Mouse (Mus musculus) spleen, adult 2 months (tissue): ENCODE data around the gene Cwh43. TPM values are rescaled to one million over a fixed set of nuclear protein-coding genes. Genes with fewer than 3 reads are reported as not detected.

Experiments
- DNase-seq, 2 experiments: peaks; one replicate each; pipeline versions ENCODE4 v3.0.0 to v3.0.0-alpha.2; 2012 to 2021; ENCODE audit warnings: low spot score in 2 of 2, low read depth in 1 of 2
- H3K27ac ChIP-seq: fragments of 200-500 bp; 2 replicates; pipeline ENCODE4 v1.5.1; 2012; ENCODE audit warnings: low read length, inconsistent platforms; ENCODE audit not compliant: insufficient read depth
- H3K27me3 ChIP-seq: fragments of 200-500 bp; 2 replicates; pipeline ENCODE4 v1.6.1; 2012; ENCODE audit warnings: mild to moderate bottlenecking, moderate library complexity, low read length, inconsistent platforms; ENCODE audit not compliant: control insufficient read depth, insufficient read depth
- H3K36me3 ChIP-seq: fragments of 200-500 bp; 2 replicates; pipeline ENCODE4 v1.6.1; 2012; ENCODE audit warnings: mild to moderate bottlenecking, low read length, inconsistent platforms; ENCODE audit not compliant: control insufficient read depth, insufficient read depth
- H3K4me1 ChIP-seq: fragments of 200-500 bp; 2 replicates; pipeline ENCODE4 v1.6.1; 2011; ENCODE audit warnings: inconsistent platforms; ENCODE audit not compliant: control insufficient read depth, insufficient read depth, insufficient read length
- H3K4me3 ChIP-seq: fragments of 200-500 bp; 2 replicates; pipeline ENCODE4 v1.5.1; 2011; ENCODE audit warnings: mild to moderate bottlenecking, inconsistent platforms; ENCODE audit not compliant: insufficient read depth, insufficient read length; ENCODE audit errors: extremely low read depth
- CTCF ChIP-seq: fragments of 200-500 bp; IDR thresholded peaks from 2 replicates; pipeline ENCODE4 v1.5.1; 2011; ENCODE audit warnings: mild to moderate bottlenecking, inconsistent platforms; ENCODE audit not compliant: insufficient read depth, insufficient read length, insufficient replicate concordance; ENCODE audit errors: extremely low read depth
- POLR2A ChIP-seq: fragments of 200-500 bp; IDR thresholded peaks from 2 replicates; pipeline ENCODE4 v1.6.1; 2011; ENCODE audit warnings: low read depth, low read length, inconsistent platforms
- WGBS: fragments of 180-500 bp; shearing (Covaris S2); methylation state at CpG from one replicate; pipeline ENCODE4 v1.1.7; 2018; 5-methylcytosine and 5-hydroxymethylcytosine counted together
- polyA plus RNA-seq: library from polyadenylated mRNA; depleted of rRNA; stranded (reverse); fragments of >200 nt; gene quantifications from 2 replicates; pipeline ENCODE4 v1.2.3, GENCODE M21; 2012; rRNA removed

Gene Cwh43
- not detected in 2 replicates for polyA plus RNA-seq

DNA sequence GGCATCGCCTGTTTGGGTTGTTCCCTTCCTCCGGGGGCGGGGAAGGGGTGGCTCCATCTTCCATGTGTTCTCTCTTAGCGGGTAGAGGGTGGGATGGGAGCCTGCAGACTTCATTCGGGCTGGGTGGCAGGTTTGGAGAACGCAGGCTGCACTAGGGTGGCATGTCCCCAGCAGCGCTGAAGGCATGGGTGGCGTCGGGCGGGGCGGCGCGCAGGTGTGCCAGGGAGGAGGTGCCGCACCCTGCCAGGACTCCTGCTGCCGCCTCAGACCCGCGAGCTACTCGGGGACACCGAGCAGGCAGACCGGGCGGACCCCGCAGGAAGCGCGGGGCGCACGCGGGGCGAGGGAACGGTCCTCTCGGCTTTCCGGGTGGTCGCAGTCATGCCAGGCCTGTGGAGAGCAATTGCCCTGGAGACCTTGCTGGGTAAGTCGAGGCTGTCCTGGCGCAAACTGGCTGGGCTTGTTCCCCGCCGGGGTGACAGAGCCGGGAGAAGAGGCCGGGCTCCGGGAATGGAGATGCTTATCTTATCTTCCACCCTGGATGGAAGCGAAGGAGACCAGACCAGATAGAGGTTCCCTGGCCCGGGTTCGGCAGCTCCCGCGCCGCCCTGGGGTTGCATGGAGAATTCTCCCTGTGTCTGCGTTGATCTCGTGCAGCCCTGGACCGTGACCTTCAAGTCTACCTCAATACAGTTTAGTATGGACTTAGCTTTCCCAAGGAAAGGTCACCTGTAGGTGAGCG is at the start of gene Cwh43:
Gene Cwh43 (plus strand): TSS at position 95 of the 742 bp plus-strand sequence.
- Histone ChIP-seq H3K4me3 (no peak within 1 kb of the TSS), H3K27ac (no peak within 1 kb of the TSS)
- WGBS = 10% methylated on average over 49 of the region's 49 CpGs

DNA sequence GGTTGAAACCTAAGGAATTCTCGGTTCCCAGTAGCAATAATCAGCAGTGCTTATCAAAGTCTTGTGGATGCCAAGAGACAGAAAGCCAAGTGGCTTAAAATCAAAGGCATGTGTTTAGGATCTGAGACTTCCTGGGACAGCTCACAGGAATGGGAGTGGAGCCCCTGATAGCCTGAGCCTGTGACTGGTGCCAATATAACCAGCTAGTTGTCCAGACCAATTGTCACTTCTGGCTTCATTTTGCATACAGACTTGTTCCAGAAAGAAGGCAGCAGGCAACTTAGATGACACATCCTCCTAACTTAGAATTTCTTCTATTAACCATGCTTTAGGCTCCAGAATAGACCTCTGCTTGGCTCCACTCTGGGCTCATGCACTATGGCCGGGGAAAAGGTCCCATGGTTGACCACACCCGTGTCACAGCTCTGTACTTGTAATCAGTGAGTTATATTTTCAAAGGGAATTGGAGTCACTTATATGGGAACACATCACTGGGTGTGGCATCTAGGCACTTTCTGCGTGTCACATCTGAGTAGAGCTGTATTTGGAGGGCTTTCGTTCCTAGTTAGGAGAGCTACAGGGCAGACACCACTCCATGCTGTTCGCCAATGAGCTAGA is 46.6 kb upstream of the Cwh43 start:
- H3K4me3 ChIP-seq = no peak overlapping the region
- no peak overlapping the region for H3K27ac ChIP-seq

More for the DNA sequence above, at the start of gene Cwh43:
- no peak for TF ChIP-seq CTCF
- TF ChIP-seq POLR2A = no peak
- 0 out of 2 replicates have a peak, but pooled peaks cover 2% of the 10 kb centered on the region for H3K4me1 ChIP-seq
- H3K27me3 ChIP-seq = peaks cover 4% of the 10 kb centered on the region; the same call in 1 of the 2 replicates
- H3K36me3 ChIP-seq = no peaks in the 10 kb centered on the region
- no peak for DNase-seq

DNA sequence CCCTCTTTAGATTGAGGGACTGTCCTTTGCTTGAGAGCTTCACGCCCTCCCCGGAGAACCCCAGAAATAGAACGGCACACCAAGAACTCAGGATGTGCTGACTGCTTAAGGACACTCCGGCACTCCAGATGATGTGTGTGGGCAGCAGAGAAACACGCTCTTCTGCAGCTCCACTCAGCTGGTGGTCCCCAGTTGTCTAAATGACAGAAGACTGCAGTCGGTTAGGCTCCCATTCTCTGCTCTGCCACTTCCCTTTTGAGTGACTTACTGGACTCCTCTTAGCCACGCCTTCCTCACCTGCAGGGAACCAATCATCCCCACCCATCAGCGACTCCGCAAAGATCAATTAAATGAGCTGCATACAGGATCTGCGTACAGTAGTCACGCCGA is 46.1 kb upstream of the Cwh43 start:
- no peaks in the 10 kb centered on the region; the same call in 1 of the 2 replicates for H3K4me1 ChIP-seq
- H3K36me3 ChIP-seq = no peaks in the 10 kb centered on the region
- H3K27ac ChIP-seq = no peak overlapping the region
- TF ChIP-seq CTCF = no peak
- TF ChIP-seq POLR2A = no peak
- 42% methylated on average over 12 of the region's 12 CpGs for WGBS
- 0 out of 2 replicates have a peak, but pooled peaks cover 1% of the 10 kb centered on the region for H3K27me3 ChIP-seq
- no peak for DNase-seq
- H3K4me3 ChIP-seq = no peak overlapping the region

More for the DNA sequence above, 46.6 kb upstream of the Cwh43 start:
- no peak for DNase-seq
- no peaks in the 10 kb centered on the region; the same call in 1 of the 2 replicates for H3K4me1 ChIP-seq
- WGBS = 77% methylated on average over 6 of the region's 6 CpGs
- H3K27me3 ChIP-seq = 0 out of 2 replicates have a peak, but pooled peaks cover 1% of the 10 kb centered on the region
- no peaks in the 10 kb centered on the region for H3K36me3 ChIP-seq
- TF ChIP-seq POLR2A (no peak), CTCF (no peak)

DNA sequence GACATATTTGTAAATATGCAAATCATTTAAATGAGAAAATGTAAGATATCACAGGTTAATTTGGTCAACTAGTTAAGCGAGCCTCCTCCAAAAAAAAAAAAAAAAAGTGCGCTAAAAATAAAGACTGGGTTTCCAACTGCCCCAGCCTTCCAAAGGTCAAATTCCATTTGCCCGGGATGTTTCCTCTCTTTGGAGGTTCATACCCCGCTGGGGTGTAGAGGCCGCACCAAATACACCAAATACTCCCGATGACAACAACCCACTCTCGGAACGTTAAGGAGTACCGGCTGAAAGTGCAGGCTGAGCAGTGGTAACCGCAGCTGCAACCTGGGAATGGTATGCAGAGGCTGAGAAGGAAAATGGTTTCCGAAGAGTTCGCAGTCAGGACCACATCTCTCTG is 45.6 kb upstream of the Cwh43 start:
- TF ChIP-seq CTCF (no peak), POLR2A (no peak)
- DNase-seq = no peak
- Histone ChIP-seq H3K4me1 (no peaks in the 10 kb centered on the region; the same call in 1 of the 2 replicates), H3K4me3 (no peak overlapping the region), H3K36me3 (no peaks in the 10 kb centered on the region), H3K27ac (no peak overlapping the region), H3K27me3 (0 out of 2 replicates have a peak, but pooled peaks cover 1% of the 10 kb centered on the region)
- 40% methylated on average over 12 of the region's 12 CpGs for WGBS

DNA sequence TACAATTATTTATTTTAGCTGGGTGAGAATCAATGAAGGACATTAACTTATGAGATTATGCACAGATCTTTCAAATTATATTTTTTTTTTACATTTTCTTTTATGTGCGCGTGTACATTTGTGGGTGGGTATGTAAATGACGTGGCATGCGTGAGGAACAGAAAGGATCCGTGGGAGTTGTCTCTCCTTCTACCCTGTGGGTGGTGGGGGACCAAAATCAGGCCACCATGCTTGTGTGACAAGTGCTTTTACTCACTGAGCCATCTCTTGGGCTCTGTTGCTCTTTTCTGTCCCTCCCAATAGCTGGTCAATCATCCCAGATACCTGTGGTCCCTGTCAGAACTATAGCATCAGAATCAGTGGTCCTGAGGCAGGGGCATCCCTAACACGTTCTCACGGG is 43.5 kb upstream of the Cwh43 start:
- no peak for DNase-seq
- Histone ChIP-seq H3K27ac (no peak overlapping the region), H3K4me1 (no peaks in the 10 kb centered on the region; the same call in 1 of the 2 replicates), H3K36me3 (no peaks in the 10 kb centered on the region), H3K27me3 (0 out of 2 replicates have a peak, but pooled peaks cover 1% of the 10 kb centered on the region), H3K4me3 (no peak overlapping the region)
- TF ChIP-seq POLR2A (no peak), CTCF (no peak)
- WGBS = 80% methylated on average over 7 of the region's 7 CpGs

DNA sequence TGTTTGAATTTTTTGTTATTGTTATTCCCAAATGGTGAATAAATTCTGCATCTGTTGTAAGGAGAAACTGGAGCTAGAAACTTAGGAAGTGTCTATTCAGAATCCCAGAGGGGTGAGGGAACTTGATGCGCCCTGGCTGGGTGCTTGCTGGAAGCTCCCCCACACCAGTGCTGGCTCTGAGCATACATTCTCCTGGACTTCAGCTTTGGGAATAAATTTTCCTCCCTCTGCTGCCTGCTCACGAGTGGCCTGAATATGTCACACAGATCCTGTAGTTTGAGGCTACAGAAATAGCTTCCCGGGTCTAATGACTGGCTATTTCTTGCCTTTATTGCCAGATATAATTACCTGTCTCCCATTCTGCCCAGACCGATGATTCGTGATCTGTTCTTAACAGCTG is 43.1 kb upstream of the Cwh43 start:
- DNase-seq = no peak
- TF ChIP-seq POLR2A (no peak), CTCF (no peak)
- Histone ChIP-seq H3K4me1 (no peaks in the 10 kb centered on the region; the same call in 1 of the 2 replicates), H3K36me3 (no peaks in the 10 kb centered on the region), H3K4me3 (no peak overlapping the region), H3K27ac (no peak overlapping the region), H3K27me3 (0 out of 2 replicates have a peak, but pooled peaks cover 1% of the 10 kb centered on the region)
- 89% methylated on average over 5 of the region's 5 CpGs for WGBS
